Mouse (Mus musculus) forebrain, embryonic 12.5 days (tissue): ENCODE data around the gene Gm17268. TPM values are rescaled to one million over a fixed set of nuclear protein-coding genes. Genes with fewer than 3 reads are reported as not detected.

ENCODE experiments used
- ATAC-seq: fragments of 200-750 bp; cut with Nextera tagmentation; 2 replicates; pipeline ENCODE4 v1.8.0; 2017; ENCODE audit warnings: moderate TSS enrichment; ENCODE audit not compliant: low FRiP score
- H3K27ac ChIP-seq: fragments of 300-500 bp; sonication (generic); 2 replicates; pipeline ENCODE4 v1.5.1; 2016; ENCODE audit warnings: mild to moderate bottlenecking
- H3K27me3 ChIP-seq: fragments of 300-500 bp; sonication (generic); 2 replicates; pipeline ENCODE4 v1.6.1; 2016; ENCODE audit warnings: mild to moderate bottlenecking
- H3K36me3 ChIP-seq: fragments of 300-500 bp; sonication (generic); replicated peaks from 2 replicates; pipeline ENCODE4 v1.6.1; 2016; ENCODE audit warnings: mild to moderate bottlenecking
- H3K4me1 ChIP-seq: fragments of 300-500 bp; sonication (generic); 2 replicates; pipeline ENCODE4 v1.6.1; 2016
- H3K4me2 ChIP-seq: fragments of 300-500 bp; sonication (generic); 2 replicates; pipeline ENCODE4 v1.6.1; 2016; ENCODE audit warnings: mild to moderate bottlenecking, moderate library complexity
- H3K4me3 ChIP-seq: fragments of 300-500 bp; sonication (generic); replicated peaks from 2 replicates; pipeline ENCODE4 v1.5.1; 2016; ENCODE audit warnings: mild to moderate bottlenecking
- H3K9ac ChIP-seq: fragments of 300-500 bp; sonication (generic); 2 replicates; pipeline ENCODE4 v1.6.1; 2016; ENCODE audit warnings: mild to moderate bottlenecking
- H3K9me3 ChIP-seq: fragments of 300-500 bp; sonication (generic); 2 replicates; pipeline ENCODE4 v1.6.1; 2016
- WGBS: fragments of 180-500 bp; shearing (Covaris S2); methylation state at CpG from one replicate; pipeline ENCODE4 v1.1.7; 2016; 5-methylcytosine and 5-hydroxymethylcytosine counted together
- polyA plus RNA-seq: library from polyadenylated mRNA; unstranded; fragments of >200 nt; fragmentation: Nextera tagmentation; extraction: Ambion mirVana; gene quantifications from 2 replicates; pipeline ENCODE4 v1.2.1, GENCODE M21; 2016

Gm17268 gene
- polyA plus RNA-seq, 1 experiment from 2014 or later = not detected

GRCm38 (mm10) chr11:82053849-82054248 is 15.5 kb upstream of the Gm17268 start:
- Histone ChIP-seq H3K27ac (no peak overlapping the region), H3K4me3 (no peak overlapping the region), H3K36me3 (no peaks in the 10 kb centered on the region), H3K27me3 (0 out of 2 replicates have a peak, but pooled peaks cover 3% of the 10 kb centered on the region), H3K4me2 (no peak overlapping the region), H3K4me1 (no peaks in the 10 kb centered on the region), H3K9ac (no peak overlapping the region), H3K9me3 (no peaks in the 10 kb centered on the region)
- ATAC-seq = no peak
- 88% methylated on average over 7 of the region's 7 CpGs for WGBS

- Histone ChIP-seq H3K4me2 (no peak overlapping the region), H3K4me3 (no peak overlapping the region), H3K27me3 (no peaks in the 10 kb centered on the region; the same call in 1 of the 2 replicates), H3K9ac (no peak overlapping the region), H3K36me3 (no peaks in the 10 kb centered on the region), H3K27ac (no peak overlapping the region), H3K9me3 (no peaks in the 10 kb centered on the region), H3K4me1 (no peaks in the 10 kb centered on the region)
- WGBS = 49% methylated on average over 6 of the region's 6 CpGs
- no peak for ATAC-seq
Measured at GRCm38 (mm10) chr11:82047746-82048415, 9.5 kb upstream of the Gm17268 start.

- H3K4me3 ChIP-seq = no peak within 1 kb of the TSS
- no peak for ATAC-seq
- 81% methylated on average over 3 of the region's 3 CpGs for WGBS
- H3K36me3 ChIP-seq = no peaks in the 10 kb centered on the region
- no peak within 1 kb of the TSS for H3K27ac ChIP-seq
- no peaks in the 10 kb centered on the region; the same call in 1 of the 2 replicates for H3K27me3 ChIP-seq
- no peaks in the 10 kb centered on the region for H3K9me3 ChIP-seq
- no peaks in the 10 kb centered on the region for H3K4me1 ChIP-seq
- H3K9ac ChIP-seq = no peak within 1 kb of the TSS
- H3K4me2 ChIP-seq = no peak within 1 kb of the TSS
Measured at GRCm38 (mm10) chr11:82045471-82045870, 7.1 kb upstream of the Gm17268 start, which contains the start of gene Ccl7. Gene Ccl7, plus strand, starts transcription at chr11:82045712.

- H3K9ac ChIP-seq = no peak overlapping the region
- WGBS = 96% methylated on average over 4 of the region's 4 CpGs
- H3K27ac ChIP-seq = no peak overlapping the region
- no peaks in the 10 kb centered on the region for H3K36me3 ChIP-seq
- H3K4me3 ChIP-seq = no peak overlapping the region
- ATAC-seq = no peak
- H3K27me3 ChIP-seq = no peaks in the 10 kb centered on the region; the same call in 1 of the 2 replicates
- H3K4me1 ChIP-seq = no peaks in the 10 kb centered on the region
- H3K9me3 ChIP-seq = no peaks in the 10 kb centered on the region
- H3K4me2 ChIP-seq = no peak overlapping the region
Measured at GRCm38 (mm10) chr11:82041671-82042080, 3.3 kb upstream of the Gm17268 start.

GRCm38 (mm10) chr11:82039132-82039660 is 834 bp upstream of the Gm17268 start:
- Histone ChIP-seq H3K36me3 (no peaks in the 10 kb centered on the region), H3K27ac (no peak overlapping the region), H3K4me2 (no peak overlapping the region), H3K9me3 (no peaks in the 10 kb centered on the region), H3K9ac (no peak overlapping the region), H3K4me3 (no peak overlapping the region), H3K27me3 (no peaks in the 10 kb centered on the region; the same call in 1 of the 2 replicates), H3K4me1 (no peaks in the 10 kb centered on the region)
- no peak for ATAC-seq
- WGBS = 80% methylated on average over 3 of the region's 3 CpGs

GRCm38 (mm10) chr11:82035857-82036256 is 2.5 kb downstream of the Gm17268 start:
- no peaks in the 10 kb centered on the region for H3K27me3 ChIP-seq
- WGBS = 94% methylated on average over 2 of the region's 2 CpGs

GRCm38 (mm10) chr11:82035356-82035755 is 3.0 kb downstream of the Gm17268 start, which contains the start of gene Ccl2:
Gene Ccl2, plus strand, starts transcription at chr11:82035571.
- no peaks in the 10 kb centered on the region for H3K9me3 ChIP-seq
- no peak within 1 kb of the TSS for H3K4me2 ChIP-seq
- H3K9ac ChIP-seq = no peak within 1 kb of the TSS
- H3K4me1 ChIP-seq = no peaks in the 10 kb centered on the region
- H3K4me3 ChIP-seq = no peak within 1 kb of the TSS
- no peak for ATAC-seq
- H3K36me3 ChIP-seq = no peaks in the 10 kb centered on the region
- no peak within 1 kb of the TSS for H3K27ac ChIP-seq
- no peaks in the 10 kb centered on the region for H3K27me3 ChIP-seq
- 43% methylated on average over 5 of the region's 5 CpGs for WGBS

More at GRCm38 (mm10) chr11:82035857-82036256, 2.5 kb downstream of the Gm17268 start:
- Histone ChIP-seq H3K4me3 (no peak overlapping the region), H3K9ac (no peak overlapping the region), H3K9me3 (no peaks in the 10 kb centered on the region), H3K4me2 (no peak overlapping the region), H3K36me3 (no peaks in the 10 kb centered on the region), H3K27ac (no peak overlapping the region), H3K4me1 (no peaks in the 10 kb centered on the region)
- no peak for ATAC-seq

GRCm38 (mm10) chr11:82034446-82034845 is 3.9 kb downstream of the Gm17268 start:
- Histone ChIP-seq H3K4me2 (no peak overlapping the region), H3K36me3 (no peaks in the 10 kb centered on the region), H3K4me3 (no peak overlapping the region), H3K4me1 (no peaks in the 10 kb centered on the region), H3K9ac (no peak overlapping the region), H3K27ac (no peak overlapping the region), H3K27me3 (no peaks in the 10 kb centered on the region), H3K9me3 (no peaks in the 10 kb centered on the region)
- no peak for ATAC-seq
- whole genome bisulfite sequencing = 87% methylated on average over 7 of the region's 7 CpGs

- H3K27me3 ChIP-seq = no peaks in the 10 kb centered on the region
- no peak overlapping the region for H3K27ac ChIP-seq
- 64% methylated on average over 8 of the region's 8 CpGs for WGBS
Measured at GRCm38 (mm10) chr11:82032678-82033344, 5.6 kb downstream of the Gm17268 start.

GRCm38 (mm10) chr11:82032136-82032535 is 6.2 kb downstream of the Gm17268 start:
- Histone ChIP-seq H3K9ac (no peak overlapping the region), H3K4me2 (no peak overlapping the region), H3K4me3 (no peak overlapping the region), H3K27me3 (no peaks in the 10 kb centered on the region), H3K36me3 (no peaks in the 10 kb centered on the region), H3K9me3 (no peaks in the 10 kb centered on the region), H3K27ac (no peak overlapping the region), H3K4me1 (no peaks in the 10 kb centered on the region)
- ATAC-seq = no peak

More at GRCm38 (mm10) chr11:82032678-82033344, 5.6 kb downstream of the Gm17268 start:
- H3K9me3 ChIP-seq = no peaks in the 10 kb centered on the region
- no peaks in the 10 kb centered on the region for H3K36me3 ChIP-seq
- no peaks in the 10 kb centered on the region for H3K4me1 ChIP-seq
- ATAC-seq = no peak
- no peak overlapping the region for H3K4me2 ChIP-seq
- H3K9ac ChIP-seq = no peak overlapping the region
- H3K4me3 ChIP-seq = no peak overlapping the region

- Histone ChIP-seq H3K27me3 (no peaks in the 10 kb centered on the region), H3K4me1 (no peaks in the 10 kb centered on the region), H3K4me2 (no peak overlapping the region), H3K9me3 (no peaks in the 10 kb centered on the region), H3K9ac (no peak overlapping the region), H3K27ac (no peak overlapping the region), H3K4me3 (no peak overlapping the region), H3K36me3 (no peaks in the 10 kb centered on the region)
- no peak for ATAC-seq
- WGBS = 84% methylated on average over 2 of the region's 2 CpGs
Measured at GRCm38 (mm10) chr11:82030171-82030570, 8.2 kb downstream of the Gm17268 start.

GRCm38 (mm10) chr11:82023769-82024168 is 14.6 kb downstream of the Gm17268 start:
- H3K27ac ChIP-seq = no peak overlapping the region
- no peaks in the 10 kb centered on the region for H3K4me1 ChIP-seq
- no peak for ATAC-seq
- H3K36me3 ChIP-seq = no peaks in the 10 kb centered on the region
- H3K9me3 ChIP-seq = no peaks in the 10 kb centered on the region
- no peak overlapping the region for H3K4me2 ChIP-seq
- H3K4me3 ChIP-seq = no peak overlapping the region
- no peaks in the 10 kb centered on the region for H3K27me3 ChIP-seq
- no peak overlapping the region for H3K9ac ChIP-seq
- WGBS = 88% methylated on average over 4 of the region's 4 CpGs
